Mouse (Mus musculus): ENCODE results near the gene Adgrl2. TPM values are rescaled to one million over a fixed set of nuclear protein-coding genes. Genes with fewer than 3 reads are reported as not detected.

Gene Adgrl2
- polyA plus RNA-seq, 1 experiment from 2014 or later: 128 TPM

- H3K9me3 ChIP-seq: no peaks in the 10 kb centered on the region
- no peak overlapping the region for H3K4me3 ChIP-seq
- WGBS: 45% methylated on average over 8 of the region's 8 CpGs
- peaks cover 23% of the 10 kb centered on the region for H3K36me3 ChIP-seq
- H3K4me2 ChIP-seq: no peak overlapping the region
- peaks cover 19% of the 10 kb centered on the region for H3K4me1 ChIP-seq
- no peak overlapping the region for H3K9ac ChIP-seq
- H3K27me3 ChIP-seq: no peaks in the 10 kb centered on the region
- no peak overlapping the region for H3K27ac ChIP-seq
- ATAC-seq (ENCODE audit: insufficient number of reproducible peaks, insufficient read depth, low FRiP score, low TSS enrichment, low read depth): no peak
These were observed 122.7 kb downstream of the Adgrl2 start for GRCm38 (mm10) chr3:148867618-148868017.

GRCm38 (mm10) chr3:148866633-148867032 lies 123.7 kb downstream of the Adgrl2 start:
- no peak for ATAC-seq (ENCODE audit: insufficient number of reproducible peaks, insufficient read depth, low FRiP score, low TSS enrichment, low read depth)
- Histone ChIP-seq H3K4me1 (peaks cover 17% of the 10 kb centered on the region), H3K9me3 (no peaks in the 10 kb centered on the region), H3K36me3 (peaks cover 17% of the 10 kb centered on the region), H3K27me3 (no peaks in the 10 kb centered on the region), H3K27ac (no peak overlapping the region), H3K4me3 (no peak overlapping the region), H3K4me2 (no peak overlapping the region), H3K9ac (no peak overlapping the region)
- WGBS: 51% methylated on average over 5 of the region's 5 CpGs

GRCm38 (mm10) chr3:148866053-148866452 lies 124.3 kb downstream of the Adgrl2 start:
- peaks cover 17% of the 10 kb centered on the region for H3K4me1 ChIP-seq
- 67% methylated on average over 7 of the region's 7 CpGs for WGBS
- H3K9ac ChIP-seq: no peak overlapping the region
- no peak overlapping the region for H3K4me3 ChIP-seq
- H3K9me3 ChIP-seq: no peaks in the 10 kb centered on the region
- H3K27ac ChIP-seq: no peak overlapping the region
- peaks cover 16% of the 10 kb centered on the region; the same call in 1 of the 2 replicates for H3K36me3 ChIP-seq
- H3K27me3 ChIP-seq: no peaks in the 10 kb centered on the region
- no peak for ATAC-seq (ENCODE audit: insufficient number of reproducible peaks, insufficient read depth, low FRiP score, low TSS enrichment, low read depth)
- no peak overlapping the region for H3K4me2 ChIP-seq

- H3K36me3 ChIP-seq: peaks cover 16% of the 10 kb centered on the region; the same call in 1 of the 2 replicates
- no peaks in the 10 kb centered on the region for H3K27me3 ChIP-seq
- H3K4me1 ChIP-seq: peaks cover 17% of the 10 kb centered on the region
- no peak overlapping the region for H3K27ac ChIP-seq
- no peak overlapping the region for H3K4me2 ChIP-seq
- H3K4me3 ChIP-seq: no peak overlapping the region
- WGBS: 79% methylated on average over 7 of the region's 7 CpGs
- H3K9me3 ChIP-seq: no peaks in the 10 kb centered on the region
- H3K9ac ChIP-seq: no peak overlapping the region
- no peak for ATAC-seq (ENCODE audit: insufficient number of reproducible peaks, insufficient read depth, low FRiP score, low TSS enrichment, low read depth)
These were observed 125.1 kb downstream of the Adgrl2 start for GRCm38 (mm10) chr3:148865234-148865633.

- peaks cover 7% of the 10 kb centered on the region for H3K4me1 ChIP-seq
- H3K9me3 ChIP-seq: no peaks in the 10 kb centered on the region
- no peak overlapping the region for H3K4me2 ChIP-seq
- WGBS: 40% methylated on average over 7 of the region's 7 CpGs
- no peak for ATAC-seq (ENCODE audit: insufficient number of reproducible peaks, insufficient read depth, low FRiP score, low TSS enrichment, low read depth)
- no peaks in the 10 kb centered on the region for H3K27me3 ChIP-seq
- no peak overlapping the region for H3K4me3 ChIP-seq
- no peak overlapping the region for H3K9ac ChIP-seq
- peaks cover 44% of the 10 kb centered on the region for H3K36me3 ChIP-seq
- no peak overlapping the region for H3K27ac ChIP-seq
These were observed 128.5 kb downstream of the Adgrl2 start for GRCm38 (mm10) chr3:148861860-148862259.

- 35% methylated on average over 12 of the region's 12 CpGs for WGBS
- Histone ChIP-seq H3K4me1 (peaks cover 21% of the 10 kb centered on the region), H3K4me3 (no peak overlapping the region), H3K36me3 (peaks cover 58% of the 10 kb centered on the region), H3K4me2 (peak overlapping the region; percentile 9; the same call in 1 of the 2 replicates), H3K27ac (no peak overlapping the region), H3K27me3 (no peaks in the 10 kb centered on the region), H3K9ac (no peak overlapping the region), H3K9me3 (no peaks in the 10 kb centered on the region)
- no peak for ATAC-seq (ENCODE audit: insufficient number of reproducible peaks, insufficient read depth, low FRiP score, low TSS enrichment, low read depth)
These were observed 135.9 kb downstream of the Adgrl2 start for GRCm38 (mm10) chr3:148854306-148854910.

GRCm38 (mm10) chr3:148853372-148853771 lies 137.0 kb downstream of the Adgrl2 start:
- H3K9ac ChIP-seq: no peak overlapping the region
- no peak for ATAC-seq (ENCODE audit: insufficient number of reproducible peaks, insufficient read depth, low FRiP score, low TSS enrichment, low read depth)
- no peak overlapping the region; the same call in 1 of the 2 replicates for H3K4me2 ChIP-seq
- H3K9me3 ChIP-seq: no peaks in the 10 kb centered on the region
- peaks cover 21% of the 10 kb centered on the region for H3K4me1 ChIP-seq
- H3K4me3 ChIP-seq: no peak overlapping the region
- H3K36me3 ChIP-seq: peaks cover 57% of the 10 kb centered on the region
- H3K27me3 ChIP-seq: no peaks in the 10 kb centered on the region
- H3K27ac ChIP-seq: no peak overlapping the region
- WGBS: 43% methylated on average over 8 of the region's 8 CpGs

GRCm38 (mm10) chr3:148852556-148852955 lies 137.8 kb downstream of the Adgrl2 start:
- H3K27ac ChIP-seq: no peak overlapping the region
- no peaks in the 10 kb centered on the region for H3K9me3 ChIP-seq
- ATAC-seq (ENCODE audit: insufficient number of reproducible peaks, insufficient read depth, low FRiP score, low TSS enrichment, low read depth): no peak
- no peaks in the 10 kb centered on the region for H3K27me3 ChIP-seq
- peaks cover 21% of the 10 kb centered on the region for H3K4me1 ChIP-seq
- H3K4me3 ChIP-seq: no peak overlapping the region
- 49% methylated on average over 12 of the region's 12 CpGs for WGBS
- H3K4me2 ChIP-seq: no peak overlapping the region
- peaks cover 60% of the 10 kb centered on the region for H3K36me3 ChIP-seq
- no peak overlapping the region for H3K9ac ChIP-seq

GRCm38 (mm10) chr3:148850821-148851220 lies 139.5 kb downstream of the Adgrl2 start:
- ATAC-seq (ENCODE audit: insufficient number of reproducible peaks, insufficient read depth, low FRiP score, low TSS enrichment, low read depth): no peak
- H3K4me3 ChIP-seq: no peak overlapping the region
- H3K4me1 ChIP-seq: peaks cover 21% of the 10 kb centered on the region
- 75% methylated on average over 4 of the region's 4 CpGs for WGBS
- H3K9me3 ChIP-seq: no peaks in the 10 kb centered on the region
- H3K36me3 ChIP-seq: peaks cover 64% of the 10 kb centered on the region
- no peak overlapping the region for H3K4me2 ChIP-seq
- no peak overlapping the region for H3K27ac ChIP-seq
- H3K27me3 ChIP-seq: no peaks in the 10 kb centered on the region
- H3K9ac ChIP-seq: no peak overlapping the region

GRCm38 (mm10) chr3:148848366-148848765 lies 142.0 kb downstream of the Adgrl2 start:
- no peak for ATAC-seq (ENCODE audit: insufficient number of reproducible peaks, insufficient read depth, low FRiP score, low TSS enrichment, low read depth)
- H3K27ac ChIP-seq: no peak overlapping the region
- no peaks in the 10 kb centered on the region for H3K27me3 ChIP-seq
- no peak overlapping the region for H3K4me3 ChIP-seq
- no peak overlapping the region for H3K9ac ChIP-seq
- H3K36me3 ChIP-seq: peaks cover 83% of the 10 kb centered on the region
- no peak overlapping the region for H3K4me2 ChIP-seq
- 79% methylated on average over 2 of the region's 2 CpGs for WGBS
- no peaks in the 10 kb centered on the region for H3K9me3 ChIP-seq
- peaks cover 10% of the 10 kb centered on the region for H3K4me1 ChIP-seq

GRCm38 (mm10) chr3:148844182-148844581 lies 146.2 kb downstream of the Adgrl2 start:
- no peaks in the 10 kb centered on the region for H3K9me3 ChIP-seq
- H3K36me3 ChIP-seq: peaks cover 60% of the 10 kb centered on the region
- no peak overlapping the region for H3K27ac ChIP-seq
- no peaks in the 10 kb centered on the region for H3K4me1 ChIP-seq
- H3K27me3 ChIP-seq: no peaks in the 10 kb centered on the region
- ATAC-seq (ENCODE audit: insufficient number of reproducible peaks, insufficient read depth, low FRiP score, low TSS enrichment, low read depth): no peak
- H3K9ac ChIP-seq: no peak overlapping the region
- WGBS: 87% methylated on average over 6 of the region's 6 CpGs
- no peak overlapping the region for H3K4me3 ChIP-seq
- H3K4me2 ChIP-seq: no peak overlapping the region

GRCm38 (mm10) chr3:148842533-148842932 lies 147.8 kb downstream of the Adgrl2 start:
- Histone ChIP-seq H3K4me2 (no peak overlapping the region), H3K4me1 (no peaks in the 10 kb centered on the region), H3K9ac (no peak overlapping the region), H3K27ac (no peak overlapping the region), H3K36me3 (peaks cover 61% of the 10 kb centered on the region), H3K27me3 (no peaks in the 10 kb centered on the region), H3K4me3 (no peak overlapping the region), H3K9me3 (no peaks in the 10 kb centered on the region)
- no peak for ATAC-seq (ENCODE audit: insufficient number of reproducible peaks, insufficient read depth, low FRiP score, low TSS enrichment, low read depth)
- WGBS: 82% methylated on average over 7 of the region's 7 CpGs
